Mouse (Mus musculus): Measurements from ENCODE around the gene Pla2g3.
A peak's percentile ranks its signal among the peaks of the same experiment; 100 is the strongest.

The Pla2g3 gene

GRCm38 (mm10) chr11:3494857-3495256, 6.8 kb downstream of the Pla2g3 start:
- no peak for DNase-seq (ENCODE audit: low spot score)

- no peak for DNase-seq (ENCODE audit: low spot score)
Measured at GRCm38 (mm10) chr11:3495496-3495895, 7.4 kb downstream of the Pla2g3 start.

GRCm38 (mm10) chr11:3496756-3497155, 8.7 kb downstream of the Pla2g3 start:
- no peak for DNase-seq (ENCODE audit: low spot score)

GRCm38 (mm10) chr11:3497296-3497695, 9.2 kb downstream of the Pla2g3 start:
- no peak for DNase-seq (ENCODE audit: low spot score)

- no peak for DNase-seq (ENCODE audit: low spot score)
Measured at GRCm38 (mm10) chr11:3502057-3502456, 14.0 kb downstream of the Pla2g3 start.

GRCm38 (mm10) chr11:3502459-3503072, 14.5 kb downstream of the Pla2g3 start:
- no peak for DNase-seq (ENCODE audit: low spot score)

GRCm38 (mm10) chr11:3503755-3504693, 15.9 kb downstream of the Pla2g3 start:
- no peak for DNase-seq (ENCODE audit: low spot score)

- DNase-seq (ENCODE audit: low spot score): no peak
Measured at GRCm38 (mm10) chr11:3508226-3508625, 20.1 kb downstream of the Pla2g3 start.

- peak; percentile 42 for DNase-seq (ENCODE audit: low spot score)
Measured at GRCm38 (mm10) chr11:3509181-3510085, 21.3 kb downstream of the Pla2g3 start.

- no peak for DNase-seq (ENCODE audit: low spot score)
Measured at GRCm38 (mm10) chr11:3510321-3510720, 22.2 kb downstream of the Pla2g3 start.

- no peak for DNase-seq (ENCODE audit: low spot score)
Measured at GRCm38 (mm10) chr11:3513291-3513690, 25.2 kb downstream of the Pla2g3 start.

GRCm38 (mm10) chr11:3514529-3515054, 26.5 kb downstream of the Pla2g3 start, which contains the start of gene Selenom:
TSS of gene Selenom (plus strand) at chr11:3514684.
- DNase-seq (ENCODE audit: low spot score): peak; percentile 90

- DNase-seq (ENCODE audit: low spot score): no peak
Measured at GRCm38 (mm10) chr11:3515216-3515615, 27.1 kb downstream of the Pla2g3 start.

GRCm38 (mm10) chr11:3515637-3516036, 27.6 kb downstream of the Pla2g3 start:
- DNase-seq (ENCODE audit: low spot score): no peak

- DNase-seq (ENCODE audit: low spot score): no peak
Measured at GRCm38 (mm10) chr11:3516121-3516520, 28.0 kb downstream of the Pla2g3 start.

GRCm38 (mm10) chr11:3516859-3517845, 29.1 kb downstream of the Pla2g3 start:
- no peak for DNase-seq (ENCODE audit: low spot score)

GRCm38 (mm10) chr11:3517846-3518732, 30.0 kb downstream of the Pla2g3 start:
- DNase-seq (ENCODE audit: low spot score): no peak

GRCm38 (mm10) chr11:3519051-3519726, 31.1 kb downstream of the Pla2g3 start:
- DNase-seq (ENCODE audit: low spot score): no peak

Data from adipocyte (in vitro differentiated cells).